Mouse (Mus musculus) embryonic facial prominence, embryonic 11.5 days (tissue): ENCODE data around the gene Adgrl2. TPM values are rescaled to one million over a fixed set of nuclear protein-coding genes. Genes with fewer than 3 reads are reported as not detected.

Experiments
- ATAC-seq: fragments of 200-750 bp; cut with Nextera tagmentation; replicated peaks from 2 replicates; pipeline ENCODE4 v1.8.0; 2017; ENCODE audit warnings: low read depth; ENCODE audit not compliant: insufficient number of reproducible peaks, low FRiP score, low TSS enrichment
- DNase-seq: peaks from one replicate; pipeline ENCODE4 v3.0.0-alpha.2; 2015; ENCODE audit warnings: low spot score
- H3K27ac ChIP-seq: fragments of 300-500 bp; sonication (generic); replicated peaks from 2 replicates; pipeline ENCODE4 v1.5.1; 2014; ENCODE audit warnings: mild to moderate bottlenecking, low read depth, low read length, control low read depth
- H3K27me3 ChIP-seq: fragments of 300-500 bp; sonication (generic); 2 replicates; pipeline ENCODE4 v1.6.1; 2014; ENCODE audit warnings: mild to moderate bottlenecking, low read length, moderate library complexity, mixed read lengths; ENCODE audit not compliant: control insufficient read depth, insufficient read depth
- H3K36me3 ChIP-seq: fragments of 300-500 bp; sonication (generic); replicated peaks from 2 replicates; pipeline ENCODE4 v1.6.1; 2014; ENCODE audit warnings: low read depth, mild to moderate bottlenecking, low read length, moderate library complexity, mixed read lengths; ENCODE audit not compliant: control insufficient read depth, insufficient read depth
- H3K4me1 ChIP-seq: fragments of 300-500 bp; sonication (generic); 2 replicates; pipeline ENCODE4 v1.6.1; 2014; ENCODE audit warnings: low read length, mixed read lengths; ENCODE audit not compliant: control insufficient read depth, insufficient read depth
- H3K4me2 ChIP-seq: fragments of 300-500 bp; sonication (generic); 2 replicates; pipeline ENCODE4 v1.6.1; 2014; ENCODE audit warnings: low read depth, mild to moderate bottlenecking, control low read depth, low read length, moderate library complexity
- H3K4me3 ChIP-seq: fragments of 300-500 bp; sonication (generic); 2 replicates; pipeline ENCODE4 v1.5.1; 2014; ENCODE audit warnings: low read depth, low read length, control low read depth
- H3K9ac ChIP-seq: fragments of 300-500 bp; sonication (generic); replicated peaks from 2 replicates; pipeline ENCODE4 v1.6.1; 2014; ENCODE audit warnings: mild to moderate bottlenecking, control low read depth, low read length
- H3K9me3 ChIP-seq: fragments of 300-500 bp; sonication (generic); replicated peaks from 2 replicates; pipeline ENCODE4 v1.6.1; 2016; ENCODE audit warnings: mild to moderate bottlenecking, low read length, inconsistent platforms, mixed read lengths; ENCODE audit not compliant: control insufficient read depth
- WGBS: fragments of 180-500 bp; shearing (Covaris S2); extraction: QIAGEN DNeasy Blood & Tissue Kit; methylation state at CpG from one replicate; pipeline ENCODE4 v1.1.7; 2014; 5-methylcytosine and 5-hydroxymethylcytosine counted together
- polyA plus RNA-seq: library from polyadenylated mRNA; unstranded; fragments of >200 nt; fragmentation: Nextera tagmentation; extraction: Ambion mirVana; gene quantifications from 2 replicates; pipeline ENCODE4 v1.2.1, GENCODE M21; 2014

Adgrl2 gene
- polyA plus RNA-seq, 1 experiment from 2014 or later: 113 TPM

DNA sequence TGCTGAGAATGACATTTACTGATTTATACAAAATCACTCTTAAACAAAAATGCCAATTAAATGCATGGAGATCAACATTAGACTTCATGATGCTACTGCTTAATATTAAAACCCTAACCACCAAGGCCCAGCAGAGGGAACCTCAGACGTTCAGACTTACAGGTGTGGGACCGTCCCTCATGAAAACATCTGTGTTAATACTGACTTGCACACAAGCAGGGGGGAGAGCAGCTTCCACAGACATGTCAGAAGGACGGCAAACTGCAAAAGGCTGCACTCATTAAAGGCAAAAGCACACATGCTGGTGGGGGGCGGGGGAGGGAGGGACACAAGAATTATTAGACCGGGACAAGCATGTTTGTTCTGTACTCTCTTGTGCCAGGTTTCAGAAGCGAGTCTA, 168.7 kb downstream of the Adgrl2 start:
- Histone ChIP-seq H3K4me1 (no peaks in the 10 kb centered on the region), H3K27me3 (no peaks in the 10 kb centered on the region), H3K4me3 (no peak overlapping the region), H3K9ac (no peak overlapping the region), H3K36me3 (peaks cover 17% of the 10 kb centered on the region), H3K9me3 (no peaks in the 10 kb centered on the region), H3K4me2 (no peak overlapping the region), H3K27ac (no peak overlapping the region)
- no peak for ATAC-seq
- DNase-seq: no peak
- 84% methylated on average over 6 of the region's 6 CpGs for WGBS

DNA sequence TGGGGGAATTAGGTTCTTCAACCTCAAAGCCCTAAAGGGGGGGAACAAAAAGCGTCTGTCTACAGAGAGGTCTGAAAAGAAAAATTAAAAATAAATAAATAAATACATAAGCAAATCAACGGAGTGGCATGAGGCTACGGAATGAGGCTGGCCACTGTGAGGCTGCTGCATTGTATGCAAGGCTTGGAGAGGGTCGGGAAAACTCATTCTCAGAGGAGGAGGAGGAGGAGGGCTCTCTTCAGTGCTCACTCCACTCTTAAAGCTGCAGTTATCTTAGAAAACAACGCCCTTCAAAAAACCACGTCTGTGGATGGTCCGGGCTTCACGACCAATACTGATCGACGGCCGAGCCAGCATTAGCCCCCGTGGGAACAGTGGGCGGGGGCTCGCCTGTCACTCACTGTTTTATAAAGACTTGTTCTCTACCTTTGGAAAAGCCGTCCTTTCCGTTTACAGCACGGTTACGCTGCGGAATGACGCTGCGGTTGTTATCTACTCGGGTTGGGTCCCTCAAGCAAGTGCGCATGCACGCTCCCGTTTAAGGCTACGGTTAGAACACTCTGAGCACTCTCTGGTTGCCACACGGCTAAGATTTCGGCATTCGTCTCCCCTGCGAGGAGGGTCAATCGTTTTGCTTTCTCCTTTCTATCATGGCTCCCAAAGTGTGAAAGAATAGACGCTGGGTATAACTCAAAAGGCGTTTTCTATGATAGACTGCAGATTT, 170.9 kb downstream of the Adgrl2 start:
- Histone ChIP-seq H3K4me2 (no peak overlapping the region), H3K9ac (no peak overlapping the region), H3K9me3 (no peaks in the 10 kb centered on the region), H3K4me1 (no peaks in the 10 kb centered on the region), H3K27ac (no peak overlapping the region), H3K27me3 (no peaks in the 10 kb centered on the region), H3K4me3 (no peak overlapping the region), H3K36me3 (peaks cover 17% of the 10 kb centered on the region)
- DNase-seq: no peak
- ATAC-seq: no peak
- 89% methylated on average over 33 of the region's 33 CpGs for whole genome bisulfite sequencing

DNA sequence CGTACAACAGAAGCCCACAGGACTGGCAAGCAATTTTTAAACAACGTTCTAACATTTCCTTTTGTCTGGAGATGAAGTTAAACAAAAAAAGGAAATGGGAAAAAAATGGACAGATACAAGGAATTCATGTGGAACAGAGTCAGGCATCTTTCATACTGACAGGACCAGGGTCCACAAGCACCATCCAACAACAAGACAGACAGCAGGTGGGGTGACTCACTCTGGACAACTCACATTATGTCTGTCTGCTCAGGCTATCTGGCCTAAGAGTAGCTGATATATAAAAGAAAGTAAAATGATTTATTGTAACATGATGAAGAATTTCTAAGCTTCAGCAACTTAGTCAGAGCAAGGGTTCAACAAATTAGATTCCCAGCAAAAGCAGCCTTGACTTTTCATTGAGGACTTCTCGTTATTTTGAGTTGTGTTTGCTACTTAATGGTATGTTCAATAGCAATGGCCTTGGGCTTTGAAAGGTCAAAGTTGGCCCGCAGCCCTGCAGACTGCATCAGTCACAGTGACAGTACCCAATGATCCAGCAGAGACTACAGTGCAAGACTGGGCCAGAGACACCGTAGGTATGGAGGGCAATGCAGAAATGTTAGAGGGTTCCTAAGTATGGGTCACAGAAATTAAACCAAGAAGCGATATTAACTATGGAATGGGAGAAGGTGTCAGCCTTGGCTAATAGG, 171.8 kb downstream of the Adgrl2 start:
- Histone ChIP-seq H3K27me3 (no peaks in the 10 kb centered on the region), H3K27ac (no peak overlapping the region), H3K4me1 (no peaks in the 10 kb centered on the region), H3K9ac (no peak overlapping the region), H3K4me3 (no peak overlapping the region), H3K4me2 (no peak overlapping the region), H3K9me3 (no peaks in the 10 kb centered on the region), H3K36me3 (peaks cover 17% of the 10 kb centered on the region)
- 89% methylated on average over 6 of the region's 6 CpGs for WGBS
- ATAC-seq: no peak
- no peak for DNase-seq

DNA sequence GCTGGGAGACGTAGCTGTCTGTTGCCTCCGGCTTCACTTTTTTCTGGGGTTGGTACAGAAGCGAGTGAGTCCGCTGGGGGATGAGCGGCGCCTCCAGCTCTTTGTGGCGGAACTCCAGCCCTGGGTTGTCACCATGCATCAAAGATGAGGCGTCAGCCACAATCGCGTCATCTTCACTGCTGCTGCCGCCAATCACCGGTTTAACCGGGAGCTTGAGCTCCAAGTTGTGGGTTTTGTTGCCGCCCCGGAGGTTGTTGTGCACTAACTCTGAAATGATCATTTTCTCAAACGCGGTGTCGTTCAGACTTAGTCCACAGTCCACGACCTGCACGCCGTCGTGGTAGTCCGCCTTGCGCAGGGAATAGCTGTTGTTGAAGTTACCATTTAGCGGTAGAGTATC, 172.9 kb downstream of the Adgrl2 start:
- Histone ChIP-seq H3K4me1 (no peaks in the 10 kb centered on the region), H3K36me3 (peaks cover 15% of the 10 kb centered on the region), H3K27me3 (no peaks in the 10 kb centered on the region), H3K9me3 (no peaks in the 10 kb centered on the region), H3K9ac (no peak overlapping the region), H3K4me3 (no peak overlapping the region), H3K4me2 (no peak overlapping the region), H3K27ac (no peak overlapping the region)
- DNase-seq (no peak), ATAC-seq (no peak)
- WGBS: 95% methylated on average over 25 of the region's 25 CpGs

DNA sequence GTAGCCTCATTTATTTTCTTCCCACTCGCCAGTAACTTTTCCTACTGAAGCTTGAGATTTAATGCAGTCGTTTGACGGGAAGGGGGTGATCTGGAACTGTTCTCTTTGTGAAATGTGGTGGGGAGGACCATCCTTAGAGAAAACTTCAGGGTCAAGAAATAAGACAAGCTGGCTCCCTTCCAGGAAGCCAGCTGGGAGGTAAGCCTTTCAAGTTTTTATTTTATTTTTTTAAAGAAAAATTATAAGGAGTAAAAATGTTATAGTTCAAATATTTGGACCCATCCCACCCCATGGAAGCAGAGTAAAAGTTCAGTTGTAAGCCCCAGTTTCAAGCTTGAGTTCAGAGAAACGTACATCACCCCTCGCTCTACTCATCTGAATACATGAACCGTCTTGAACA, 177.2 kb downstream of the Adgrl2 start:
- H3K4me1 ChIP-seq: no peaks in the 10 kb centered on the region
- 76% methylated on average over 6 of the region's 6 CpGs for WGBS
- no peak overlapping the region for H3K27ac ChIP-seq
- H3K4me2 ChIP-seq: no peak overlapping the region
- H3K27me3 ChIP-seq: no peaks in the 10 kb centered on the region
- ATAC-seq: no peak
- DNase-seq: no peak
- peaks cover 7% of the 10 kb centered on the region for H3K36me3 ChIP-seq
- no peak overlapping the region for H3K9ac ChIP-seq
- no peak overlapping the region for H3K4me3 ChIP-seq
- no peaks in the 10 kb centered on the region for H3K9me3 ChIP-seq

DNA sequence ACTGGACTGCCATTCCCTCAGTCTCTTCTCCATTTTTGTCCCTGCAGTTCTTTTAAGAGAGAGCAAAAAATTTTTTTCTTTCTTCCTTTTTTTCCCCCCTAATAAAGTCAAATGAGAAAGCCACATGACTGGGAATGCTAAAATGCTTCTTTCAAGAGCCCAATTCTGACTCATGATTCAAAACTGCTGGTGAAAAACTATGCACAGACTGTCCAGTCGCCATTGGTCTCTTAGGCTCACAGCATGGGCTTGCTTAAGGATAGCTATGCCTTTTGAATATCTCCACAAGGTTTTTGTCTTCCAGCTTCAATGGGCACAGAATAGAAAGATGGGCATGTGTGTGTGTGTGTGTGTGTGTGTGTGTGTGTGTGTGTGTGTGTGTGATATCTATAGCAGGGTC, 178.3 kb downstream of the Adgrl2 start:
- H3K9ac ChIP-seq: no peak overlapping the region
- DNase-seq: no peak
- H3K9me3 ChIP-seq: no peaks in the 10 kb centered on the region
- no peak overlapping the region for H3K4me3 ChIP-seq
- H3K4me1 ChIP-seq: no peaks in the 10 kb centered on the region
- H3K27ac ChIP-seq: no peak overlapping the region
- H3K27me3 ChIP-seq: no peaks in the 10 kb centered on the region
- ATAC-seq: no peak
- 55% methylated on average over 1 of the region's 1 CpGs for WGBS
- no peak overlapping the region for H3K4me2 ChIP-seq
- peaks cover 3% of the 10 kb centered on the region for H3K36me3 ChIP-seq

DNA sequence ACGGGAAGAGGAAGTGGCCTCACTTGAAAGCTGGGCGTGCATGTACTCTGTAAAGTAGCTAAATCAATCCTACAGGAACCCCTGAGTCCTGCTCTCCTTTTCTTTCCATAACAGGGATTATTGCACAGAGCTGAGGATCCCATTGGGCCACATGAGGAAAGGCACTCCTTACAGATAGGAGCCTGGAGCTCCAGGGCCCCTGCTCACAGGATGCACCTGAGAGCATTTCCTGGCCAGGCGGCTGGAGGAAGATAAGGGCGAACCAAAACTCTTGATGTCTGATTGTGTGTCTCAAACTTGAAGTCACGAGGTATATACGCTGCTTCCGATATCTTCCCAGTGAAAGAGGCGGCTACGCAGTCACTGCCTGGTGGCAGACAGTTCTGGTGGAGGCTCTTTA, 183.4 kb downstream of the Adgrl2 start:
- ATAC-seq: no peak
- 87% methylated on average over 9 of the region's 9 CpGs for WGBS

DNA sequence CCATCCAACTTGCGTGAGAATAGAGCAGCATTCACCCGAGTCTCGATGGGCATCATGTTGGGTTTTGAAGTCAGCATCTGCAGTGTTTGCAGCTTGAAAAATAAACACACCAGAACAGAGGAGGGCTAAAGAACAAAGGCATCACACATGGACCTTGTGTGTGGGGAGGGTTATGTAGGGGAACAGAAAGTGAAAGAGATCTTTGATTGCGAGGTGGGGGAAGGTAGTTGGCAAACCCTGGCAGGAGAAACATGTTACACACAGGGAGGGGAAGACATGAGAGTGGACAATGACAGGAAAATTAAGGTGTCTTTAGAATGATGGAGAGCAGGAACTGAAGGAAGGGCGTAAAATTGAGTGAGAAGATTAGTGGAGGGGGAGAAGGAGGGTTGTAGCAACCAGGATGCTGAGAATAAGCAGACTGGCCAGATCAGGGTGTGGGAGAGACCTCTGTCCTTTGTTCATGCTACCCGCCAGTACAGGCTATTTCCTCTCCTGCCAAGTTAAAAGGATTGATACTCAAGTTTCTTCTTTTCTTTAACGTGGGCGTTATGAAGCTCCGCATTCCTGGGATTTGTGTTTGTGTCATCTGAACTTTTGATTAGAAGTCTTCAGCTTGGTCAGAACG, 197.0 kb downstream of the Adgrl2 start:
- H3K4me2 ChIP-seq: no peak overlapping the region
- H3K4me3 ChIP-seq: no peak overlapping the region
- no peaks in the 10 kb centered on the region for H3K4me1 ChIP-seq
- no peak overlapping the region for H3K9ac ChIP-seq
- no peaks in the 10 kb centered on the region for H3K27me3 ChIP-seq
- no peaks in the 10 kb centered on the region for H3K9me3 ChIP-seq
- DNase-seq (no peak), ATAC-seq (no peak)
- no peak overlapping the region for H3K27ac ChIP-seq
- no peaks in the 10 kb centered on the region for H3K36me3 ChIP-seq
- WGBS: 67% methylated on average over 10 of the region's 10 CpGs

More for the DNA sequence above, 183.4 kb downstream of the Adgrl2 start:
- Histone ChIP-seq H3K36me3 (no peaks in the 10 kb centered on the region), H3K9me3 (no peaks in the 10 kb centered on the region), H3K4me2 (no peak overlapping the region), H3K27ac (no peak overlapping the region), H3K27me3 (no peaks in the 10 kb centered on the region), H3K9ac (no peak overlapping the region), H3K4me1 (no peaks in the 10 kb centered on the region), H3K4me3 (no peak overlapping the region)
- no peak for DNase-seq
